Comparison of ENCODE assay signal across 8 mouse cellular contexts in genomic region chr5:115489699-115490637, GRCm38 (mm10). TPM values are rescaled to one million over a fixed set of nuclear protein-coding genes. Genes with fewer than 3 reads are reported as not detected.
DNase-seq lines count a peak whose midpoint lies in the region; ATAC-seq and TF ChIP-seq lines count a peak whose summit lies in the region.

No protein-coding gene starts in this region.

- under 1% methylated on average over 50 of the region's 50 CpGs for WGBS in hindbrain, embryonic 14.5 days

- POLR2A ChIA-PET in Patski (lab: Charles Lee), result interaction anchor here (0.6 to 2.3 kb wide), 3 partner anchors 13 to 145 kb away, joined by 3 to 6 read pairs (median 3); no protein-coding TSS in a partner anchor

- TF ChIP-seq CTCF in Patski (IDR thresholded peaks at IDR 0.05), result no peak

- CTCF ChIA-PET in Patski (lab: Charles Lee), result no interaction called here

- no peaks in the 10 kb centered on the region for H3K27me3 ChIP-seq in Patski
- H3K27me3 ChIP-seq in hindbrain, embryonic 14.5 days (ENCODE audit: control insufficient read depth, insufficient read depth, low read length), result no peaks in the 10 kb centered on the region

- no peaks in the 10 kb centered on the region for H3K9me3 ChIP-seq in hindbrain, embryonic 14.5 days (ENCODE audit: control insufficient read depth, low read length)

- no peaks in the 10 kb centered on the region for H3K36me3 ChIP-seq in hindbrain, embryonic 14.5 days (replicated peaks; ENCODE audit: control insufficient read depth, insufficient read depth)

- peak overlapping the region; percentile 42 for H3K4me3 ChIP-seq in hindbrain, embryonic 14.5 days (replicated peaks; ENCODE audit: low read length)

- in situ Hi-C loops in Patski (cut with MboI; ENCODE audit: low pct_unique_long_range_greater_than_20kb), result no loop called here

- peak overlapping the region; percentile 88 for H3K4me2 ChIP-seq in hindbrain, embryonic 14.5 days (replicated peaks)

- peak overlapping the region; percentile 90 for H3K9ac ChIP-seq in hindbrain, embryonic 14.5 days

- ATAC-seq in Patski, result peak; percentile 58
- ATAC-seq in hindbrain, embryonic 14.5 days (ENCODE audit: low FRiP score), result peak; percentile 79

- peaks cover 22% of the 10 kb centered on the region for H3K4me1 ChIP-seq in hindbrain, embryonic 14.5 days (replicated peaks; ENCODE audit: control insufficient read depth, insufficient read depth, low read length)

- peak; percentile 86 for DNase-seq in Patski (ENCODE audit: low read depth, low spot score)
- peak; percentile 95 for DNase-seq in cerebellum, postnatal 10 days
- DNase-seq in frontal cortex, postnatal 14 days (ENCODE audit: low spot score in 2 of 2), result peak; percentile 80 to 87
- DNase-seq in hindbrain, embryonic 14.5 days (ENCODE audit: low spot score), result peak; percentile 87
- DNase-seq in layer of hippocampus, postnatal 36 days, result peak; percentile 86 to 87
- peak; percentile 92 for DNase-seq in lung, postnatal 36 days
- DNase-seq in retina, postnatal 1 day, result peak; percentile 99
- peak; percentile 79 for DNase-seq in urinary bladder, adult 2 months (ENCODE audit: low spot score)

- H3K27ac ChIP-seq in hindbrain, embryonic 14.5 days, result peak overlapping the region; percentile 100

RNA-seq across cellular contexts. Expression of gene Sirt4, which starts 5.4 kb away (rescaled TPM):
- 34.6 TPM for polyA plus RNA-seq in Patski (2021)
- polyA plus RNA-seq in hindbrain, embryonic 14.5 days (2014; fragmentation: Nextera tagmentation; extraction: Ambion mirVana), result 19.1 and 20.3 TPM in 2 replicates
- 10 to 100 TPM; 46.4 to 50.7 TPM for total RNA-seq in layer of hippocampus, postnatal 36 days (2021)
- 56.1 and 75.8 TPM in 2 replicates for polyA plus RNA-seq in urinary bladder, adult 2 months (2012; rRNA removed)

RNA-seq across cellular contexts. Expression of gene Pxn, which starts 16.5 kb away (rescaled TPM):
- 136 TPM for polyA plus RNA-seq in Patski (2021)
- 11.3 and 12.2 TPM in 2 replicates for polyA plus RNA-seq in hindbrain, embryonic 14.5 days (2014; fragmentation: Nextera tagmentation; extraction: Ambion mirVana)
- 10 to 100 TPM; 39.8 to 46.1 TPM for total RNA-seq in layer of hippocampus, postnatal 36 days (2021)
- polyA plus RNA-seq in urinary bladder, adult 2 months (2012; rRNA removed), result 68.7 and 73.4 TPM in 2 replicates

RNA-seq across cellular contexts. Expression of gene Pla2g1b, which starts 23.9 kb away (rescaled TPM):
- polyA plus RNA-seq in Patski (2021), result not detected
- 0.67 TPM in 1 of 2 replicates, not detected in the other for polyA plus RNA-seq in hindbrain, embryonic 14.5 days (2014; fragmentation: Nextera tagmentation; extraction: Ambion mirVana)
- total RNA-seq in layer of hippocampus, postnatal 36 days (2021), result not detected
- polyA plus RNA-seq in urinary bladder, adult 2 months (2012; rRNA removed), result not detected in 2 replicates

Comparison
In these comparisons a context has a peak if more than half of its experiments do, and no peak if none do; other contexts are left out.
1. Peak in every context shown above with its lines: DNase-seq, ATAC-seq, H3K4me3 ChIP-seq and H3K27ac ChIP-seq.